Mouse (Mus musculus) cerebellum, adult 2 months (tissue): ENCODE data around the gene Hvcn1.

Experiments
- CTCF ChIP-seq: fragments of 200-500 bp; IDR thresholded peaks from 2 replicates; pipeline ENCODE4 v1.5.1; 2011; ENCODE audit warnings: low read depth, mild to moderate bottlenecking, control low read depth, low read length, moderate library complexity, borderline replicate concordance; ENCODE audit not compliant: insufficient read depth
- POLR2A ChIP-seq: fragments of 200-500 bp; IDR thresholded peaks from 2 replicates; pipeline ENCODE4 v1.6.1; 2011; ENCODE audit warnings: low read length, control low read depth, borderline replicate concordance; ENCODE audit not compliant: insufficient read depth

DNA sequence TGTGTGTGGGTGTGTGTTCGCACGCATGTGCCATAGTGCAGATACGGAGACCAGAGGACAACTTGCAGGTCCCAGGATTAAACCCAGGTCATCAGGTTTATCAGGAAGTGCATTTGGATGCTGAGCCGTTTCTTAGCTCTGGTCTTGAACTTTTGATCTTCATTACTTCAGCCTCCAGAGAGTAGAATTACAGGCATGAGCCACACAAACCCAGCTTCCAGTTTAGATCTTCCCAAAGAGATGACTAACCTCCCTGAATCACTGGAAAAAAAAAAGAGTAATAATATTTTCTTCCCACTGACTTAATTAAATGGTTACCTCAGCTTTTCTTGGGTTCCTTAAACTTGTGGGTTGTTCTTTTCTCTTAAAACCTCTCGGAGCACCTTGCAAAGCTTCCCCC, 66.2 kb downstream of the Hvcn1 start:
- TF ChIP-seq CTCF (no peak), POLR2A (no peak)
